Mouse (Mus musculus) heart, adult 2 months (tissue): ENCODE measurements around the gene Zfp618. TPM values are rescaled to one million over a fixed set of nuclear protein-coding genes. Genes with fewer than 3 reads are reported as not detected.

Experiments
- DNase-seq, 2 experiments: peaks; one replicate each; pipeline ENCODE4 v3.0.0; 2021
- H3K27ac ChIP-seq: fragments of 200-600 bp; 2 replicates; pipeline ENCODE4 v1.8.1; 2022
- H3K27me3 ChIP-seq: fragments of 200-500 bp; 2 replicates; pipeline ENCODE4 v1.6.1; 2012; ENCODE audit warnings: mild to moderate bottlenecking, low read length, inconsistent platforms, mixed read lengths; ENCODE audit not compliant: control insufficient read depth, insufficient read depth
- H3K36me3 ChIP-seq: fragments of 200-500 bp; 2 replicates; pipeline ENCODE4 v1.6.1; 2012; ENCODE audit warnings: low read length, inconsistent platforms; ENCODE audit not compliant: control insufficient read depth, insufficient read depth
- H3K4me1 ChIP-seq: fragments of 200-500 bp; 2 replicates; pipeline ENCODE4 v1.6.1; 2011; ENCODE audit warnings: low read length; ENCODE audit not compliant: control insufficient read depth, insufficient read depth
- H3K4me3 ChIP-seq: fragments of 200-600 bp; 2 replicates; pipeline ENCODE4 v1.8.1; 2022
- H3K79me2 ChIP-seq: fragments of 200-500 bp; replicated peaks from 2 replicates; pipeline ENCODE4 v1.6.1; 2012; ENCODE audit warnings: mild to moderate bottlenecking, inconsistent platforms, low read length, moderate library complexity, mixed read lengths; ENCODE audit not compliant: control insufficient read depth, insufficient read depth
- H3K9ac ChIP-seq: fragments of 200-500 bp; 2 replicates; pipeline ENCODE4 v1.6.1; 2012; ENCODE audit warnings: low read depth, mild to moderate bottlenecking, control low read depth, inconsistent platforms, low read length, mixed read lengths
- CTCF ChIP-seq: fragments of 200-600 bp; IDR thresholded peaks from 2 replicates; pipeline ENCODE4 v1.8.1; 2022; ENCODE audit warnings: antibody characterized with exemption, mild to moderate bottlenecking, moderate library complexity
- EP300 ChIP-seq: fragments of 200-500 bp; IDR thresholded peaks from 2 replicates; pipeline ENCODE4 v1.6.1; 2011; ENCODE audit warnings: low read depth, low read length, control low read depth; ENCODE audit not compliant: insufficient read depth
- POLR2A ChIP-seq: fragments of 200-500 bp; IDR thresholded peaks from 2 replicates; pipeline ENCODE4 v1.6.1; 2011; ENCODE audit warnings: mild to moderate bottlenecking, low read depth, low read length, control low read depth; ENCODE audit not compliant: insufficient read depth
- WGBS: fragments of 180-500 bp; shearing (Covaris S2); methylation state at CpG from one replicate; pipeline ENCODE4 v1.1.7; 2018; 5-methylcytosine and 5-hydroxymethylcytosine counted together
- intact Hi-C: fragments of 180-260 bp; cut with DNase I; formaldehyde crosslinking; loops from one replicate; pipeline ENCODE4 v1.15.1; 2025
- polyA plus RNA-seq: library from polyadenylated mRNA; depleted of rRNA; stranded (reverse); fragments of >200 nt; gene quantifications from 2 replicates; pipeline ENCODE4 v1.2.3, GENCODE M21; 2012
- total RNA-seq, 2 experiments: library from RNA; stranded (reverse); gene quantifications; 2 replicates each; pipeline ENCODE4 v1.2.3; 2021

Zfp618 gene
- total and polyA plus RNA-seq, 3 experiments = 0.25 to 2.2 (median 0.37) TPM

GRCm38 (mm10) chr4:62974901-62975300 is 9.5 kb downstream of the Zfp618 start:
- 88% methylated on average over 2 of the region's 2 CpGs for WGBS
- no peak for DNase-seq
- H3K36me3 ChIP-seq = no peaks in the 10 kb centered on the region
- TF ChIP-seq POLR2A (no peak), EP300 (no peak), CTCF (no peak)
- H3K4me1 ChIP-seq = no peaks in the 10 kb centered on the region
- H3K27me3 ChIP-seq = no peaks in the 10 kb centered on the region
- no peaks in the 10 kb centered on the region for H3K79me2 ChIP-seq
- intact Hi-C loops = no loop called here
- H3K4me3 ChIP-seq = no peak overlapping the region
- H3K27ac ChIP-seq = no peak overlapping the region
- H3K9ac ChIP-seq = no peak overlapping the region

GRCm38 (mm10) chr4:62975541-62975940 is 10.2 kb downstream of the Zfp618 start:
- TF ChIP-seq EP300 (no peak), POLR2A (no peak), CTCF (no peak)
- no peak for DNase-seq
- Histone ChIP-seq H3K27ac (no peak overlapping the region), H3K9ac (no peak overlapping the region), H3K4me1 (no peaks in the 10 kb centered on the region), H3K79me2 (no peaks in the 10 kb centered on the region), H3K4me3 (no peak overlapping the region), H3K27me3 (no peaks in the 10 kb centered on the region), H3K36me3 (no peaks in the 10 kb centered on the region)
- WGBS = 62% methylated on average over 6 of the region's 6 CpGs
- intact Hi-C loops = no loop called here

GRCm38 (mm10) chr4:62977454-62977853 is 12.1 kb downstream of the Zfp618 start:
- 92% methylated on average over 6 of the region's 6 CpGs for WGBS

GRCm38 (mm10) chr4:62978501-62978911 is 13.1 kb downstream of the Zfp618 start:
- no peaks in the 10 kb centered on the region for H3K36me3 ChIP-seq
- no peak overlapping the region for H3K4me3 ChIP-seq
- H3K4me1 ChIP-seq = no peaks in the 10 kb centered on the region
- no peaks in the 10 kb centered on the region for H3K79me2 ChIP-seq
- H3K9ac ChIP-seq = no peak overlapping the region
- H3K27ac ChIP-seq = no peak overlapping the region
- no peaks in the 10 kb centered on the region for H3K27me3 ChIP-seq
- intact Hi-C loops = no loop called here
- no peak for DNase-seq
- no peak for TF ChIP-seq EP300
- no peak for TF ChIP-seq POLR2A
- TF ChIP-seq CTCF = no peak
- WGBS = 82% methylated on average over 10 of the region's 10 CpGs

More at GRCm38 (mm10) chr4:62977454-62977853, 12.1 kb downstream of the Zfp618 start:
- no peak for DNase-seq
- Histone ChIP-seq H3K4me1 (no peaks in the 10 kb centered on the region), H3K4me3 (no peak overlapping the region), H3K79me2 (no peaks in the 10 kb centered on the region), H3K27me3 (no peaks in the 10 kb centered on the region), H3K36me3 (no peaks in the 10 kb centered on the region), H3K27ac (no peak overlapping the region), H3K9ac (no peak overlapping the region)
- TF ChIP-seq CTCF (no peak), POLR2A (no peak), EP300 (no peak)
- intact Hi-C loops = no loop called here

GRCm38 (mm10) chr4:62981572-62981971 is 16.2 kb downstream of the Zfp618 start:
- Histone ChIP-seq H3K79me2 (no peaks in the 10 kb centered on the region), H3K36me3 (no peaks in the 10 kb centered on the region), H3K9ac (no peak overlapping the region), H3K4me3 (no peak overlapping the region), H3K27ac (no peak overlapping the region), H3K27me3 (no peaks in the 10 kb centered on the region), H3K4me1 (no peaks in the 10 kb centered on the region)
- TF ChIP-seq POLR2A (no peak), CTCF (no peak)
- no peak for DNase-seq
- intact Hi-C loops = no loop called here
- WGBS = 98% methylated on average over 2 of the region's 2 CpGs

GRCm38 (mm10) chr4:62983556-62983955 is 18.2 kb downstream of the Zfp618 start:
- H3K4me3 ChIP-seq = no peak overlapping the region
- no peaks in the 10 kb centered on the region for H3K4me1 ChIP-seq
- TF ChIP-seq POLR2A (no peak), CTCF (no peak), EP300 (no peak)
- no peak overlapping the region for H3K27ac ChIP-seq
- no peaks in the 10 kb centered on the region for H3K36me3 ChIP-seq
- H3K27me3 ChIP-seq = no peaks in the 10 kb centered on the region
- WGBS = 93% methylated on average over 5 of the region's 5 CpGs
- no peak for DNase-seq
- no peak overlapping the region for H3K9ac ChIP-seq
- no peaks in the 10 kb centered on the region for H3K79me2 ChIP-seq
- intact Hi-C loops = no loop called here

- Histone ChIP-seq H3K36me3 (no peaks in the 10 kb centered on the region), H3K4me3 (no peak overlapping the region), H3K79me2 (no peaks in the 10 kb centered on the region), H3K9ac (no peak overlapping the region), H3K27ac (no peak overlapping the region), H3K4me1 (no peaks in the 10 kb centered on the region), H3K27me3 (no peaks in the 10 kb centered on the region)
- intact Hi-C loops = no loop called here
- TF ChIP-seq POLR2A (no peak), CTCF (no peak), EP300 (no peak)
- 85% methylated on average over 11 of the region's 11 CpGs for WGBS
- DNase-seq = no peak
Observed at GRCm38 (mm10) chr4:62991336-62991735, 26.0 kb downstream of the Zfp618 start.
